Mouse (Mus musculus): ENCODE measurements at regions not wholly inside any gene's neighbourhood (a gene's known extent, or its start where the extent isn't known, plus 50 kb on each side); places are given as distances from the start of the nearest gene placed in this dataset.

DNA sequence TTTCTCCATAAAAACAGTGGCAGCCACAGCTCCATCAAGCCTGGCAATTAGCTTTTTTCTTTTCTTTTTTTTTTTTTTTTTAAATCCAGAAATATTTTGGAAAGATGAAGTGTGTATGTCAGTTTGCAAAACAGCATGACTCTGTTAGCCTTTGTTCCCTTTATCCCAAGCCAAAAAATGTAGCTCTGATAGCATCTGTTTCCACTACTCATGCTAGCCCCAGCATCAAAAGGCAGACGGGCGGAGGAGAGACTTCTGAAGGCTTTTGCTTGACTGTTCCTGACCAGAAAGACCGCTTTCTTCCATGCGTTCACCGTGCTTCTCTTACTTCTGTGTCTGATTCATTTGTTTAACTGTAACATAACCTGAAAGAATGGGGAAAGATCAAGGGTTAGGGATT lies 1039.5 kb downstream of the Ttll7 start:
- Histone ChIP-seq H3K27ac (ENCODE audit: insufficient read depth, low read depth, low read length) (no peak overlapping the region), H3K4me1 (ENCODE audit: control insufficient read depth, insufficient read depth, low read length) (no peaks in the 10 kb centered on the region), H3K4me3 (ENCODE audit: insufficient read depth, low read length) (no peak overlapping the region)
- no peak for TF ChIP-seq POLR2A (IDR thresholded peaks at IDR 0.05; ENCODE audit: borderline replicate concordance, low read depth, low read length)
- no peak for TF ChIP-seq CTCF (IDR thresholded peaks at IDR 0.05; ENCODE audit: low read depth, low read length)

DNA sequence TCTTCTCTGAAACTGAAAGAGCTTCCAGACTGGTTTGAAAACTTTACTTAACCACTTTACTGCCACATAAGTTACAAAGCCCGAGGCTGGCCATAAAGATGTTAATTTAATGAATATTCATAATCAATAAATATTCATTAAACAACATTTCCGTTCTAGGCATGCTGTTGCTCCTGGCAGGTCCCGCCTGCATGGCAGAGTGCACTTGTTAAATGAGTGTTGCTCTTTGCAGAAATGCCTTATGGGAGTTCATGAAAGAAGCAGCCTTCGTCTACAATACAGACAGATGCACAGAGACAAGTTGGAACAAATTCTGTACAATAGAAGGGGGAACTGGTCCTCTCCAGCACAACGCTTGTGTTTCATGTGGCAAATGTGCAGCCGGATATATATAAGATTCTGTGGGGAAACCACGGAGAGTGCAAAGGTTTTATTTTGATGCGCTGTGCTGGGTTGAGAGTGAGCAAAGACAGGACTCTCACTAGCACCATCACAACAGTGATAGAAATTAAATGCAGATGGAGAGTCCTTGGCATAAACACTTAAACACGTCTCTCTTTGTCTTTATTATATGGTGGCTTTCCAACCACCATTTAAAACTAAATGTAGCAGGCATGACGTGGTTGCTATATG lies 1034.2 kb downstream of the Ttll7 start:
- Histone ChIP-seq H3K27ac (ENCODE audit: insufficient read depth, low read depth, low read length) (no peak overlapping the region), H3K4me3 (ENCODE audit: insufficient read depth, low read length) (no peak overlapping the region), H3K4me1 (ENCODE audit: control insufficient read depth, insufficient read depth, low read length) (no peaks in the 10 kb centered on the region)
- TF ChIP-seq CTCF (IDR thresholded peaks at IDR 0.05; ENCODE audit: low read depth, low read length) (no peak), POLR2A (IDR thresholded peaks at IDR 0.05; ENCODE audit: borderline replicate concordance, low read depth, low read length) (no peak)

DNA sequence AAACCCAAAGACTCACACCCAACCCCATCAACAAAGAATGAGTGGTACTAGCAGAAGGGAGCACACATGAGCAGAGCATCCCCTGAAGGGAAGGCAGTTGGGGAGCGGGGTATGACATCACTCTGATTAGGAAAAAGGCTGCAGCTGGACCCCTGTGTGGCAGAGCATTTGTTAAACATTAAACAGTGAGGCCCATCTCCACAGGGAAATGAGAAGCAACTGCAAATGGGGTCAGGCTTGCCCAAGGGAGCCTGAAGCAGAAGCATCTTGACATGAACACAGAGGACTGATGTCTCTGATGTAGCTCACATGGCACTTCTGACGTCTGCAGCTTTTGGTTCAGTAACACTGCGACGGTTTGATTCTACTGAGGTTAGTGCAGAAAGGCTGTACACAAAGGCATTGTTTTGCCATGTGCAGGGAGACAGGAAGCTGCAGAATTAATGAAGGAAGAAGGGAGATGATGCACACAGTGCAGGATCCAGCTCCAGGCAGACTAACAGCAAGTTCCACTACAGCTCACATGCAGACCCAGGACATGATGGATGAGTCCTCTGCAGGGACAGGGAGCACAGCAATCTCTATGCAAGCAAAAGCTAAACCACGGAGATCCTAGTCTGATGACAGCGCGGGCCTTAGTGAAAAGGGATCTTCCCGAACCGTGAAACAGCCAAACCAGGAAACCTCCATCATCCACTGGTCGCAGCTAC lies 1030.9 kb downstream of the Ttll7 start:
- no peak for TF ChIP-seq POLR2A (IDR thresholded peaks at IDR 0.05; ENCODE audit: borderline replicate concordance, low read depth, low read length)
- TF ChIP-seq CTCF (IDR thresholded peaks at IDR 0.05; ENCODE audit: low read depth, low read length) = no peak
- Histone ChIP-seq H3K27ac (ENCODE audit: insufficient read depth, low read depth, low read length) (no peak overlapping the region), H3K4me3 (ENCODE audit: insufficient read depth, low read length) (no peak overlapping the region), H3K4me1 (ENCODE audit: control insufficient read depth, insufficient read depth, low read length) (no peaks in the 10 kb centered on the region)

- TF ChIP-seq CTCF (IDR thresholded peaks at IDR 0.05; ENCODE audit: low read depth, low read length) = no peak
- no peak for TF ChIP-seq POLR2A (IDR thresholded peaks at IDR 0.05; ENCODE audit: borderline replicate concordance, low read depth, low read length)
- Histone ChIP-seq H3K4me3 (ENCODE audit: insufficient read depth, low read length) (no peak overlapping the region), H3K27ac (ENCODE audit: insufficient read depth, low read depth, low read length) (no peak overlapping the region), H3K4me1 (ENCODE audit: control insufficient read depth, insufficient read depth, low read length) (no peaks in the 10 kb centered on the region)
Observed at GRCm38 (mm10) chr3:147878690-147879089, 1026.5 kb downstream of the Ttll7 start.

DNA sequence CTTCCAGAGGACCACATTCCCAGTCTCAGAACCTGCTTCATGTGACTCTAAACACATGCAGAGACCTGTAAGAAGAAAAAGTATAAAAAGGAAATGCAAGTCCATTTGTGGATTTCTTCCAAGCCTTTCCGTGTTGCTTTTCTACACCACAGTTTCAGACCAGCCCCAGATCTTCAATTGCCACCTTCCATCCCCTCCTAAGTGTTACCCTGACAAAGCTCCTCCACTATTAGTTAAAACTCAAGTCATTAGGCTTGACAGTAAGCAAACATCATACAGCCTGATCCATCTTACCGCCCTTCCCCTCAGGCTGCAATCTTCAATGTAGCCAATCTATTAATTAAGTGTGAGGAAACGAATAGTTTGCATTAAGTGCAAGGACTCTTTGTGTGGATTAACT lies 1016.1 kb downstream of the Ttll7 start:
- no peak overlapping the region for H3K4me3 ChIP-seq (ENCODE audit: insufficient read depth, low read length)
- H3K4me1 ChIP-seq (ENCODE audit: control insufficient read depth, insufficient read depth, low read length) = no peaks in the 10 kb centered on the region
- TF ChIP-seq POLR2A (IDR thresholded peaks at IDR 0.05; ENCODE audit: borderline replicate concordance, low read depth, low read length) = no peak
- no peak for TF ChIP-seq CTCF (IDR thresholded peaks at IDR 0.05; ENCODE audit: low read depth, low read length)
- no peak overlapping the region for H3K27ac ChIP-seq (ENCODE audit: insufficient read depth, low read depth, low read length)

DNA sequence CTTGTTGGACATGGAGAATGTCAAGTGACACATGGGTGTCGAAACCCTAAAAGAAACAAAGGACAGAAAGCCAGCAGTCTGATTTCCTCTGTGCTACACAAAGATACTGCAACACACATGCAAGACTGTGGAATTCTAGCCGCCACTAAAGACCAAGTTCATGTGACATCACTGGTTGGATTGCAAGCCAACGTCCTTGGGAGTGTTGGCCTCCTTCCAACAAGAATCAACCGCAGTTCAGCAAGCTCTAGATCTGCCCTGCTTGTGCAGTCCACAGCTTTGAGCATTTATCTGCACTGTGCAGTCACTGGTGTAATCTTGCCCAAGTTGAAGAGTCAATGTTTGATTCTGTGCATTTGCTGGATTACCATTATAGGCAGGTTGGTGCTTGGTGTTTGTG lies 1001.2 kb downstream of the Ttll7 start:
- Histone ChIP-seq H3K27ac (ENCODE audit: insufficient read depth, low read depth, low read length) (no peak overlapping the region), H3K4me3 (ENCODE audit: insufficient read depth, low read length) (no peak overlapping the region), H3K4me1 (ENCODE audit: control insufficient read depth, insufficient read depth, low read length) (no peaks in the 10 kb centered on the region)
- no peak for TF ChIP-seq CTCF (IDR thresholded peaks at IDR 0.05; ENCODE audit: low read depth, low read length)
- TF ChIP-seq POLR2A (IDR thresholded peaks at IDR 0.05; ENCODE audit: borderline replicate concordance, low read depth, low read length) = no peak

- TF ChIP-seq CTCF (IDR thresholded peaks at IDR 0.05; ENCODE audit: low read depth, low read length) (no peak), POLR2A (IDR thresholded peaks at IDR 0.05; ENCODE audit: borderline replicate concordance, low read depth, low read length) (no peak)
- Histone ChIP-seq H3K27ac (ENCODE audit: insufficient read depth, low read depth, low read length) (no peak overlapping the region), H3K4me3 (ENCODE audit: insufficient read depth, low read length) (no peak overlapping the region), H3K4me1 (ENCODE audit: control insufficient read depth, insufficient read depth, low read length) (no peaks in the 10 kb centered on the region)
Observed at GRCm38 (mm10) chr3:147852830-147853229, 1000.7 kb downstream of the Ttll7 start.

DNA sequence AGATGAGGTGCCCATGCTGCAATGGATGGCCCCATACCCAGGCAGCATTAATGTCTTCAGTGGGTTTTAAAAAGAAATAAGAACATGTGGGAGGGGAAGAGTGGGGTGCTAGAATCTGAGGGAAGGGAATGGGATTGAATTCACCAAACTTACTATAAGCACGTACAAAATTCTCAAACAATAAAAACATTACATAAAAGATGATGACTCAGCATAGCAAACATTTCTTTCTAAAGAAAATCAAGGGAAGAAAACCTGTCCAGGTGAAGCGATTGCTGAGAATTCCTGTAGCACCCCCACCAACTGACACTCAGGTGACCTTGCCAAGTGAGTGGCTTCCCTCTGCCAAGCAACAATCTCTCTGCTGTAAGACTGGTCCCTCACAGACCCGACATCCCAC lies 989.2 kb downstream of the Ttll7 start:
- TF ChIP-seq POLR2A (IDR thresholded peaks at IDR 0.05; ENCODE audit: borderline replicate concordance, low read depth, low read length) = no peak
- H3K4me1 ChIP-seq (ENCODE audit: control insufficient read depth, insufficient read depth, low read length) = no peaks in the 10 kb centered on the region

DNA sequence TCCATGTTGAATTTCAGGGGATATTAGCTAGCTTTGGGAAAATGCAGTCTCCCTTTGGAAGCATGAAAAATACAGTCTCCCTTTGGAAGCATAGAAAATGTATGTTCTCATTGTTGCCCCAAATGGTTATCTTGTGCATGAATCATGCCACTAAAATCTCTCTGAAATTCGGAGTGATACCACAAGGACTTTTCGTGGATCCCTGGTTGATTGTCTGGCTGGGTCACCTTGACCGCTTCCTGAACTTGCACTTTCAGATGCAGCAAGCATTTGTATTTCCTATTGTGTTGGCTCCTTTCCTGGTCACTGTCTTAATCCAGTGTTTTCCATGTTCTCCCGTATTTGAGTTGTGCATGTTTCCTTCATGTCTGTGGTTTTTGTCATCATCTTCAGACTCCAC lies 986.6 kb downstream of the Ttll7 start:
- Histone ChIP-seq H3K4me3 (ENCODE audit: insufficient read depth, low read length) (no peak overlapping the region), H3K27ac (ENCODE audit: insufficient read depth, low read depth, low read length) (no peak overlapping the region), H3K4me1 (ENCODE audit: control insufficient read depth, insufficient read depth, low read length) (no peaks in the 10 kb centered on the region)
- TF ChIP-seq CTCF (IDR thresholded peaks at IDR 0.05; ENCODE audit: low read depth, low read length) (no peak), POLR2A (IDR thresholded peaks at IDR 0.05; ENCODE audit: borderline replicate concordance, low read depth, low read length) (no peak)

More for the DNA sequence above, 989.2 kb downstream of the Ttll7 start:
- H3K27ac ChIP-seq (ENCODE audit: insufficient read depth, low read depth, low read length) = no peak overlapping the region
- no peak overlapping the region for H3K4me3 ChIP-seq (ENCODE audit: insufficient read depth, low read length)

GRCm38 (mm10) chr3:147835716-147836115 lies 983.5 kb downstream of the Ttll7 start:
- H3K4me1 ChIP-seq (ENCODE audit: control insufficient read depth, insufficient read depth, low read length) = no peaks in the 10 kb centered on the region
- no peak overlapping the region for H3K4me3 ChIP-seq (ENCODE audit: insufficient read depth, low read length)
- TF ChIP-seq CTCF (IDR thresholded peaks at IDR 0.05; ENCODE audit: low read depth, low read length) (no peak), POLR2A (IDR thresholded peaks at IDR 0.05; ENCODE audit: borderline replicate concordance, low read depth, low read length) (no peak)
- H3K27ac ChIP-seq (ENCODE audit: insufficient read depth, low read depth, low read length) = no peak overlapping the region
